Mouse (Mus musculus) liver, embryonic 16.5 days (tissue): ENCODE measurements around the gene Rngtt. TPM values are rescaled to one million over a fixed set of nuclear protein-coding genes. Genes with fewer than 3 reads are reported as not detected.

ENCODE experiments used
- ATAC-seq: fragments of 200-750 bp; cut with Nextera tagmentation; 2 replicates; pipeline ENCODE4 v1.8.0; 2017; ENCODE audit warnings: low read depth, mild to moderate bottlenecking, moderate number of reproducible peaks, moderate library complexity
- H3K27ac ChIP-seq: fragments of 300-500 bp; sonication (generic); 2 replicates; pipeline ENCODE4 v1.5.1; 2014; ENCODE audit warnings: mild to moderate bottlenecking, low read length
- H3K27me3 ChIP-seq: fragments of 300-500 bp; sonication (generic); 2 replicates; pipeline ENCODE4 v1.6.1; 2014; ENCODE audit warnings: low read depth, low read length, mixed read lengths; ENCODE audit not compliant: control insufficient read depth, insufficient read depth
- H3K36me3 ChIP-seq: fragments of 300-500 bp; sonication (generic); 2 replicates; pipeline ENCODE4 v1.6.1; 2014; ENCODE audit warnings: mild to moderate bottlenecking; ENCODE audit not compliant: control insufficient read depth, insufficient read depth
- H3K4me1 ChIP-seq: fragments of 300-500 bp; sonication (generic); 2 replicates; pipeline ENCODE4 v1.6.1; 2014; ENCODE audit warnings: low read depth, low read length, mixed read lengths; ENCODE audit not compliant: control insufficient read depth
- H3K4me2 ChIP-seq: fragments of 300-500 bp; sonication (generic); 2 replicates; pipeline ENCODE4 v1.6.1; 2014; ENCODE audit warnings: low read depth, low read length, mixed read lengths
- H3K4me3 ChIP-seq: fragments of 300-500 bp; sonication (generic); 2 replicates; pipeline ENCODE4 v1.5.1; 2014; ENCODE audit warnings: low read depth, mild to moderate bottlenecking, low read length
- H3K9ac ChIP-seq: fragments of 300-500 bp; sonication (generic); 2 replicates; pipeline ENCODE4 v1.6.1; 2014; ENCODE audit warnings: low read depth, low read length
- H3K9me3 ChIP-seq: fragments of 300-500 bp; sonication (generic); replicated peaks from 2 replicates; pipeline ENCODE4 v1.6.1; 2016; ENCODE audit warnings: low read length; ENCODE audit not compliant: control insufficient read depth
- WGBS: fragments of 180-500 bp; shearing (Covaris S2); extraction: QIAGEN DNeasy Blood & Tissue Kit; methylation state at CpG from one replicate; pipeline ENCODE4 v1.1.7; 2014; ENCODE audit not compliant: insufficient replicate concordance; 5-methylcytosine and 5-hydroxymethylcytosine counted together
- polyA plus RNA-seq: library from polyadenylated mRNA; unstranded; fragments of >200 nt; fragmentation: Nextera tagmentation; extraction: Ambion mirVana; gene quantifications from 2 replicates; pipeline ENCODE4 v1.2.1, GENCODE M21; 2015

The Rngtt gene
- polyA plus RNA-seq, 1 experiment from 2014 or later = 13.3 TPM

GRCm38 (mm10) chr4:33513421-33513820 lies 203.3 kb downstream of the Rngtt start:
- ATAC-seq = no peak
- H3K36me3 ChIP-seq = no peaks in the 10 kb centered on the region
- no peak overlapping the region for H3K4me3 ChIP-seq
- no peaks in the 10 kb centered on the region for H3K9me3 ChIP-seq
- no peaks in the 10 kb centered on the region for H3K4me1 ChIP-seq
- H3K4me2 ChIP-seq = no peak overlapping the region
- no peaks in the 10 kb centered on the region for H3K27me3 ChIP-seq
- WGBS = 12% methylated on average over 3 of the region's 3 CpGs
- no peak overlapping the region for H3K27ac ChIP-seq
- H3K9ac ChIP-seq = no peak overlapping the region

- 0 out of 2 replicates have a peak, but pooled peaks have one; percentile 16 for ATAC-seq
- Histone ChIP-seq H3K4me2 (no peak overlapping the region), H3K9me3 (no peaks in the 10 kb centered on the region), H3K27me3 (no peaks in the 10 kb centered on the region), H3K4me1 (no peaks in the 10 kb centered on the region), H3K4me3 (no peak overlapping the region), H3K27ac (no peak overlapping the region), H3K36me3 (no peaks in the 10 kb centered on the region), H3K9ac (no peak overlapping the region)
- 66% methylated on average over 10 of the region's 10 CpGs for WGBS
Measured at GRCm38 (mm10) chr4:33514108-33515000, 204.2 kb downstream of the Rngtt start.

- Histone ChIP-seq H3K9ac (no peak overlapping the region), H3K4me1 (no peaks in the 10 kb centered on the region), H3K27me3 (no peaks in the 10 kb centered on the region), H3K4me2 (no peak overlapping the region), H3K9me3 (no peaks in the 10 kb centered on the region), H3K27ac (no peak overlapping the region), H3K4me3 (no peak overlapping the region), H3K36me3 (no peaks in the 10 kb centered on the region)
- ATAC-seq = no peak
- 79% methylated on average over 7 of the region's 7 CpGs for WGBS
Measured at GRCm38 (mm10) chr4:33520196-33520595, 210.1 kb downstream of the Rngtt start.

- no peak overlapping the region for H3K9ac ChIP-seq
- H3K36me3 ChIP-seq = no peaks in the 10 kb centered on the region
- 70% methylated on average over 10 of the region's 10 CpGs for WGBS
- H3K27ac ChIP-seq = no peak overlapping the region
- H3K9me3 ChIP-seq = no peaks in the 10 kb centered on the region
- H3K27me3 ChIP-seq = no peaks in the 10 kb centered on the region
- no peaks in the 10 kb centered on the region for H3K4me1 ChIP-seq
- ATAC-seq = no peak
- no peak overlapping the region for H3K4me2 ChIP-seq
- no peak overlapping the region for H3K4me3 ChIP-seq
Measured at GRCm38 (mm10) chr4:33520938-33521337, 210.8 kb downstream of the Rngtt start.

GRCm38 (mm10) chr4:33523774-33524173 lies 213.7 kb downstream of the Rngtt start:
- 88% methylated on average over 3 of the region's 3 CpGs for WGBS
- no peak for ATAC-seq
- Histone ChIP-seq H3K4me1 (no peaks in the 10 kb centered on the region), H3K4me3 (no peak overlapping the region), H3K27ac (no peak overlapping the region), H3K9ac (no peak overlapping the region), H3K36me3 (no peaks in the 10 kb centered on the region), H3K9me3 (no peaks in the 10 kb centered on the region), H3K27me3 (no peaks in the 10 kb centered on the region), H3K4me2 (no peak overlapping the region)

GRCm38 (mm10) chr4:33524481-33525141 lies 214.5 kb downstream of the Rngtt start:
- WGBS = 76% methylated on average over 10 of the region's 10 CpGs
- Histone ChIP-seq H3K36me3 (no peaks in the 10 kb centered on the region), H3K4me2 (no peak overlapping the region), H3K9me3 (no peaks in the 10 kb centered on the region), H3K27ac (no peak overlapping the region), H3K27me3 (no peaks in the 10 kb centered on the region), H3K9ac (no peak overlapping the region), H3K4me3 (no peak overlapping the region), H3K4me1 (no peaks in the 10 kb centered on the region)
- no peak for ATAC-seq

GRCm38 (mm10) chr4:33525272-33525671 lies 215.2 kb downstream of the Rngtt start:
- H3K36me3 ChIP-seq = no peaks in the 10 kb centered on the region
- H3K9ac ChIP-seq = no peak overlapping the region
- no peak overlapping the region for H3K4me3 ChIP-seq
- H3K9me3 ChIP-seq = no peaks in the 10 kb centered on the region
- ATAC-seq = no peak
- WGBS = 74% methylated on average over 4 of the region's 4 CpGs
- no peaks in the 10 kb centered on the region for H3K27me3 ChIP-seq
- no peaks in the 10 kb centered on the region for H3K4me1 ChIP-seq
- H3K4me2 ChIP-seq = no peak overlapping the region
- no peak overlapping the region for H3K27ac ChIP-seq

GRCm38 (mm10) chr4:33526092-33526491 lies 216.0 kb downstream of the Rngtt start:
- WGBS = 57% methylated on average over 7 of the region's 7 CpGs
- H3K4me3 ChIP-seq = no peak overlapping the region

GRCm38 (mm10) chr4:33526675-33527074 lies 216.6 kb downstream of the Rngtt start:
- Histone ChIP-seq H3K4me2 (no peak overlapping the region), H3K9me3 (no peaks in the 10 kb centered on the region), H3K27ac (no peak overlapping the region), H3K4me3 (no peak overlapping the region), H3K9ac (no peak overlapping the region), H3K4me1 (no peaks in the 10 kb centered on the region), H3K36me3 (no peaks in the 10 kb centered on the region), H3K27me3 (no peaks in the 10 kb centered on the region)
- ATAC-seq = no peak
- 45% methylated on average over 9 of the region's 9 CpGs for WGBS

More at GRCm38 (mm10) chr4:33526092-33526491, 216.0 kb downstream of the Rngtt start:
- no peak for ATAC-seq
- Histone ChIP-seq H3K27ac (no peak overlapping the region), H3K27me3 (no peaks in the 10 kb centered on the region), H3K36me3 (no peaks in the 10 kb centered on the region), H3K9me3 (no peaks in the 10 kb centered on the region), H3K4me1 (no peaks in the 10 kb centered on the region), H3K9ac (no peak overlapping the region), H3K4me2 (no peak overlapping the region)
